ENCODE assay signal across 20 mouse cellular contexts in genomic region chr11:93466221-93466620, GRCm38 (mm10).
"Had no signal": no experiment of that assay in that cellular context is flagged by ENCODE, and none has a peak within 500 bp of the region (broad histone marks: within the 10 kb centered on the region; RNA-seq: fewer than 3 reads in every experiment).

No protein-coding gene starts in this region.

- DNase-seq: cerebellum, adult 9-10 months; cerebellum, adult 9-11 months; cerebellum, postnatal 10 days; cerebellum, postnatal 14 days; cerebellum, postnatal 25 days; cerebellum, postnatal 36 days; embryo, embryonic 11 days; forebrain, postnatal 0 days; gastrocnemius, adult 2 months; gastrocnemius, postnatal 10 days; gastrocnemius, postnatal 14 days; gastrocnemius, postnatal 25 days; gastrocnemius, postnatal 36 days; heart, adult 11 months; heart, adult 18-20 months; heart, adult 2 months had no signal

- ATAC-seq: forebrain, embryonic 13.5 days; forebrain, embryonic 14.5 days; forebrain, embryonic 15.5 days; forebrain, embryonic 16.5 days; forebrain, postnatal 0 days had no signal
